Mouse (Mus musculus): Measurements from ENCODE around the gene Chmp3. TPM values are rescaled to one million over a fixed set of nuclear protein-coding genes. Genes with fewer than 3 reads are reported as not detected.

Chmp3 gene
- total RNA-seq (2021) = 10 to 100 TPM; 53.4 to 61.3 TPM
- long read RNA-seq, experiment 1, transcript Chmp3-201 (6 exons, 2,654 nt) = major isoform, 36 of 46 reads
- long read RNA-seq, experiment 1, partial matches to known transcripts = 0 of 46 reads
- long read RNA-seq, experiment 1, other reads (novel, unspliced or antisense) = 7 of 46 reads
- long read RNA-seq, experiment 2, transcript Chmp3-201 (6 exons, 2,654 nt) = major isoform, 34 of 45 reads
- long read RNA-seq, experiment 2, partial matches to known transcripts = 1 of 45 reads
- long read RNA-seq, experiment 2, other reads (novel, unspliced or antisense) = 9 of 45 reads

DNA sequence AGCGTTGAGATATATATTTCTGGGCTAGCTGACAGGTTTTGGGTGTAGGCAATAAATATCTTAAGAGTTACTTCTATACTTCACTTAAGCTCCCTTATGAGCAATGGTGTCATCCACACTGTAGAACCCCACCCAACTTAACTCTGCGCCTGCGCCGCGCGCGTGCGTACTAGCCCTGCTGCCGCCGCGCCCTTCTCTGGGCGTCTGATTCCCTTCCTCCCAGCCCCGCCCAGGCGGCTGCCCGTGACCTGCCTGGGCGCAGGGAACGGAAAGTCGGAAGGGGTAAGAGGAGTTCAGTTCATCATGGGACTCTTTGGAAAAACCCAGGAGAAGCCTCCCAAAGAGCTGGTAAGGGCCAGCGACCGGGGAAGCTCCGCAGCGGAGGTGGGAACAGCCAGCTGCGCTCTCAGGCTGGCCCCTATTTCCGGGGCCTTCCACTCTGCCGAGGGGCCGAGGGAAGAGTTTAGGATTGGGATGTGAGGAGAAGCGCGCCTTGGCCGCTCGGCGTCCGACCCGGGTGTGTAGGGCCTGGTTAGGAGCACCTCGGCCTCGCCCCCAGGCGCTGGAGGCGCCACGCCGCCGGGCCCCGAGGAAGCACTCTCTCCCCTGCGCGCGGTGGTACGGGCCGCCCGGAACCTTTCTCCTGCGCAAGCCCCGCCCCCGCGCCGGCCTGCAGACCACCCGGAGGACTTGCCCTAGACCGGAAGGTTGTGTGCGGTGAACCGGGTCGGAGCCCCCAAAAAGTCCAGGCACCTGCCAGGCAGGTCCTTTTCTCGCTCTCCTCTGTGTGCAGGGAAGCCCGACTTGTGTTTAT, at the start of gene Chmp3:
Gene Chmp3 (plus strand): TSS at position 112 of the 814 bp plus-strand sequence.
- DNase-seq (ENCODE audit: low spot score in 2 of 2) = peak; percentile 95 to 96

DNA sequence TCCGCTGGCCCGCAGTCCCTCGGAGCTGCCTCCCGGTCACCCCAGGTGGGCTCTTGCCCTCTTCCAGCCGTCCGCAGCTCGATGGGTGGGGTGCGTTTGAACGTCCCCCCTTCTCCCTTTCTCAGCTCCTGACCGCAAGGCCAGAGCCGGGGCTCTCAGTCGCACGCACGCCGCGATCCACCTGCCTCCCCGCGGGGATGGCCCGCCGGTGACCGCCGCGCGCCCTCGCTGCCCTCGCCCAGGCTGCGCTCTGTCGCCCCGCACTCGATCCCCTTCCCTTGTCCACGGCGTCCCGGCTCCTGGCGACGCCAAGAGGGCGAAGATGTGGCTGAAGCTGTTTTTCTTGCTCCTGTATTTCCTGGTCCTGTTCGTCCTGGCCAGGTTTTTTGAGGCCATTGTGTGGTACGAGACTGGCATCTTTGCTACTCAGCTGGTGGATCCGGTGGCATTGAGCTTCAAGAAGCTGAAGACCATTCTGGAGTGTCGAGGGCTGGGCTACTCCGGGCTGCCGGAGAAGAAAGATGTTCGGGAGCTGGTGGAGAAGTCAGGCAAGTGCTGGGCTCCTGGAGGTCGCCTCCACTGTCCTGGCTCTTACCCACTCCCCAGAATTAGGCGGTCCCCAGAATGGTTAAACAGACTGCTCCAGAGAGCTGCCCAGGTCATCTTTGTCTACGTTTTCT, 49.1 kb upstream of the Chmp3 start:
- DNase-seq (ENCODE audit: low spot score in 2 of 2) = peak; percentile 55 to 58

DNA sequence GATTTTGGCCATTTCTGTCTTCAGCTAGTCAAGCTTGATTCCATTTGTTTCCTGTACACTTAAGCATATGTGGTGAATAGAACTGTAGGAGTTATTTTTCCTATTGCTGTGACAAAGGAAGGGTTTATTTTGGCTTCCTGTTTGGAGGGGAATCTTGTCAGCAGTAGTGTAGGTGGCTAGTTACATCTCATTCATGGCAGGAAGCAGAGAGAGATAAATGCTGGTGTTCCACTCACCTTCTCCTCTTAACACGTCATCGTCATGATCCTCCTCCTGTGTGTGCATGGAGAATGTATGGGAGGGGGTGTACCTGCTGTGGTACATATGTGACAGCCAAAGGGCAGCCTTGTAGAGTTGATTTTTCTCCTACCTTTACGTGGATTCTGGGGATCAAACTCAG, 43.0 kb upstream of the Chmp3 start:
- no peak for DNase-seq (ENCODE audit: low spot score in 2 of 2)

DNA sequence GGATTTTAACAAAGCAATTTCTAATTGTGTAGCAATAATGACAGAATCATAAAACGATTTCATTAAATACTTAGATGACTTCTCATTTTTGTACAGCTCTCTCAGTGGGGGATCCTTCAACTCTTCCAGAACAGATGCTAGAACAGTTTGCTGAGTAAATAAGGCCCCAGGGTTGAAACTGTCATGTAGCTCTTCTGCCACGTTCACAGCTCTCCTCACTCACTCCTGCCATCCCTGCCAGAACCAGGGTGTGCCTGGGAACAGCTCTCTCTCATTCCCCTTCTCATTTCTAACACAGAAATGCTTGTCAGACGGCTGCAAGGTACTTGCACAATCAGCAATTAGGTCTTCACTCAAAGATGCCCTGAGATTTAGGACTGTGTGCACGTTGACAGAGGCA, 40.6 kb upstream of the Chmp3 start:
- DNase-seq (ENCODE audit: low spot score in 2 of 2) = no peak

DNA sequence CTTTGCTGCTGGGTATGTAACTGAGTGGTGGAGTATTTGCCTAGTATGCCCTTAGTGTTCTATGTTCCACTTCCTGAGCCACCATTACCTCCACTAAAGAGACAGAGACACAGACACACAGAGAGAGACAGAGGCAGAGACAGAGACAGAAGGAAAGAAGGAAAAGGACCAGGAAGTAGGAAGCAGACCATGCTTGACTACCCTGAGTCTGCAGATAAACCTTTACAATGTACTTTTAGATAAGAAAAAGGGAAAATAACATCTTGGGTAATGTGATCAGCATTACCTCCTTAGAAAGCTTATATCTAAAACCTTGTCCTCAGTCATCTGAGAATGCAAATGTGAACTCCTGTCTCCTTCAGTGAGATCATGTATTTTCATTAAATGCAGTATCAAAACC, 39.9 kb upstream of the Chmp3 start:
- DNase-seq (ENCODE audit: low spot score in 2 of 2) = no peak

DNA sequence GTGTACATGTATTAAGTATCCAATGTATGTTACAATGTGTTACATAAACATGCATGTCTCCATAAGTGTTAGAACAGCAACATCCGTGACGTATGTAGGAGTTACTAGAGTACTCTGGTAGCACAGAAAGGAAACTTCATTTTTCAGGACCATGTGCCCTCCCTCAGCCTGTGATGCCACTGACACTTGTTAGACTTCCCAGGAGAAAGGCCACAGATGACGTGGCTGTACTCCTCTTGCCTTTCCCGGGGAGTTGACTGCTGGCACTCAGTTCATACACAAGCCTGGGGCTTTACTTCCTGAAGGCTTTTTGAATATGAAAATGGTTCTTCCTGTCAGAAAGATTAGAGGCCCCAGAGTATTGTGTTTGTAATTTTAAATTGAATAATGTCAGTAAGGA, 39.5 kb upstream of the Chmp3 start:
- DNase-seq (ENCODE audit: low spot score in 2 of 2) = no peak

DNA sequence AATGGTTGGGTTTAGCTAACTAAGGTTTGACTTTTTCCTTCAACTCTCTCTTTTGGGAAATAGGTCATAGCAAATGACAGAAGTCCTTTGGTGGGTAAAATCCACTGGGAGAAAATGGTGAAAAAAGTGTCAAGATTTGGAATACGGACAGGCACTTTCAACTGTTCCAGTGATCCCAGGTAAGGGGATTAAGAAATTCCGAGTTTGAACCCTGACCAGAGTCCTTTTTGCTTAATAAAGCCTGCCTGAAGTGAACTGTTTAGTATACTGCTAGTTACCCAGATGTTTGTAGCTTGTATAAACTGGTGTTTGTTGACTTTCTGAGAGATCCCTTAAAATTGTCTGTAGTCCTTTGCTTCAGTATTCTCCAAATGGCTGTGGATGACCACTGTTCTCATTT, 37.9 kb upstream of the Chmp3 start:
- no peak for DNase-seq (ENCODE audit: low spot score in 2 of 2)

DNA sequence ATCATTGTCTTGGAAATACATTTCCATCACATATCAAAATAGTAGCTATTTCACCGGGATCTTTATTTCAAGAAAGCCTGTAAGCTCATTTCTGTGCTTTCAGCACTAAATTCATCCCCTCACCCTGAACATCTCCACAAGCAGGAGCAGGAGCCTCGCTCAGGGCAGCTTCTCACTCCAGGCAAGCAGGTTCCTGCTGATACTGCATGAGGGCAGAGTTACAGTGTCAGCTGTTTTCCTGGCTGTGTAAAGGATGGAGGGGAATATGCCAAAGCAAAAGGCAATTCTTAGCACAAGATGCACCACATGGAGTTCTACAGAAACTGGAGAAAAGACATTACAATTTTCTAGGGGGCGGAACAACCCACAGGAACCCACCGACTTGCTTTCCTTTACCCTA, 24.1 kb upstream of the Chmp3 start:
- no peak for DNase-seq (ENCODE audit: low spot score in 2 of 2)

DNA sequence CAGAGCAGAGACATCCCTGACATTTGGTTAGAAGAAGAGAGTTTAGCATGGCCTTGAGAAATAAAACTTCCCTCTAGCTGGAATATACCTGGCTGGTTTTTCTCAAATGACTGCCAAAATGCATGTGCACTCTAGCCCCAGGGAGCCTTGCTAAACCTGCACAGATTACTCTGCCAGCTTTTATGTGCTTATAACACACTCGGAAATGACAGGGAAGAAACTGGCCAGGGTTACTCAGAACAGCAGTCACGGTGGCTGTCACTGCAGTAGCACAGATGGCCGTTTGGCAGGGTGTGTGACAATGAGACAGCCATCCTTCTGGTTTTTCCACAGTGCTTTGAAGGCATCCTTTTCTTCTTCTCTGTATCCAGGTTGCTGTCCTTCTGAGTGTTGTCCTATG, 18.0 kb upstream of the Chmp3 start:
- DNase-seq (ENCODE audit: low spot score in 2 of 2) = no peak

DNA sequence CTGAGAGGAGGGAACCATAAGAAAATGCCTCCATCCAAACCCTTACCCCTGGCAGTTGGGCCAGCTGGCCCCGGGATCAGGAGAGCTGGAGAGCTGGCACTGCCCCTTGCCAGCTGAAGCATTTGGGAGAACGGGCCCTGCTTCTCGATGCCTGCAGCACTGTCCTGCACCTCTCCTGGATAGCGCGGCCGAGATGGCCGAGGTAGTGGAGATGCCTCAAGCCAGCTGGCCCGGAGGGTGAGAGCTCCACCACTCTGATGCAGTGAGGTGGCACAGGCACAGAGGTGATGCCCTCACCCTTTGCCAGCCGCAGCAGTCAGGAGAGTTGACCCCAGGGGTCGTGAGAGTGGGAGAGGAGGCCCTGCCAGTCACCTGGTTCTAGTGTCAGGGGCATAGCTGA, 16.5 kb upstream of the Chmp3 start:
- DNase-seq (ENCODE audit: low spot score in 2 of 2) = no peak

DNA sequence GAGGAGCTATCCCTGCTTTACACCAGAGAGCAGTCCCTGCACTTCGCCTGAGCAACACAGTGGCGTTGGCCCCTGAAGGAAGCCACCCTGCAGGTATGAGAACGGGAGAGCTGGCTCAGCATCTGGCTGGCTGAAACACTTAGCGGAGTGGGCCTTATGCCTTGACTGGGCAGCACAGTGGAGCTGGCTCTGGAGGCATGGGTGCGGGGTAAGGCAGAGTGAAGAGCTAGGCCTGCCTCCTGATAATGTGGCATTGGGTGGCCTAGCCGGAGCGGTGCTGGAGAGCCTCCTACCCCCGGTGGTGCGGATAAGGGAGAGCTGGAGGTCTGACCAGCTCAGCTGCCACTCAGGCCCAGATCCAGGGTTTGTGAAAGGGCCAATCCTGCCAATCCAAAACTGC, 15.8 kb upstream of the Chmp3 start:
- no peak for DNase-seq (ENCODE audit: low spot score in 2 of 2)

DNA sequence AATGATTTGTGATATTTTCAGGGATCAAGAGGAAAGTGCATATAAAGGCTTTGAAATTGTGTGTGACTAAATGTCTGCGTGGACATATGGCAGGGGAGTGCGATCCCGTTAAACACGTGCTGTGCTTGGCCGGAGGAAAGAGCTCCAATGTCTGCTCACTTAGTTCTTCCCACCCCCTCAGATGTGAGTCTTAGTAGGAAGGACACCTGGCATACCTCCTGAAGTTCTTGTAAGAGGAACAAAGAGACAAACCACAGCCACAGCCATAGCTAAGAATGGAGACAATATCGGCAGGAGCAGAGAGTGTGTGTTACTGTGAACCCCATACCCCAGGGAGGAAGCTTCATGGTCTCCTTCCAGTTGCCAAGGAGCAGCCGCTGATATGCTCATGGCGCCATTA, 13.4 kb upstream of the Chmp3 start:
- no peak for DNase-seq (ENCODE audit: low spot score in 2 of 2)

DNA sequence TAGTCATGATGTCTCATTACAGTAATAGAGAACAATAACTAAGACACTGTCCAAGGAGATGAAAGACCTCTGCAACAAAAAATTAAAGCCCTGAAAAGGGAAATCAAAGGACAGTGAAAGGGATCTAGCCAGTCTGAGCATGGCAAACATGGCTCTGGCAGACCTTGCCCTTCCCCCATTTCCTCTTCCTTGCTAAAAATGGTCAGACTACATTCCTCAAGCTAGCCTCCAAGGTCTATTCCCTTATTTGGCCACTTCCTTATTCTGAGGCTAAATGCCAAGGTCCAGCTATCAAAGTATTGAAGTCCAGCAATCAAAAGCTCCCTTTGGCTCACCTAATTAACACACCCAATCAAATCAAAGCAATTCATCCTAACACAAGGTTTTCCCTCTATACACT, 6.3 kb upstream of the Chmp3 start:
- DNase-seq (ENCODE audit: low spot score in 2 of 2) = no peak

DNA sequence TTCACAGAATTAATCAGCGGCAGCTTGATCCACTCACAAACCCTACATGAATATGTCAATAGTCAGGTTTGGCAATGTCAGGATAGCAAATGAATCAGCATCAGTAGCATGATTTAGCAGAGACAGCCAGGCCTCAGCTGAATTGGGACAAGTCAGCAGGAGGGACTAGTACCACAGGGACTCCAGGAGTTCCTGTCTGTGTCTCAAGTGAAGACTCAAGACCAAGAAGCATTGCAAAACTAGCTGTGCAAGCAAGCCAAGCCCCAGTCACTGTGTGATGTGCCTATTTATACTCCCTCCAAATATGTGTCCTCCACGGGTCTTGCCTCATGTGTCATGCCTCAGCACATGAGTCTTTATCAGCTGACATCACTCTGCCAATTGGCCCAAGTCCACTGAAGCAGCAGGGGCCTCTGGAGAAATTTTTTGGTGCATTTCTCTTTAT, 11.9 kb downstream of the Chmp3 start:
- DNase-seq (ENCODE audit: low spot score in 2 of 2) = no peak

DNA sequence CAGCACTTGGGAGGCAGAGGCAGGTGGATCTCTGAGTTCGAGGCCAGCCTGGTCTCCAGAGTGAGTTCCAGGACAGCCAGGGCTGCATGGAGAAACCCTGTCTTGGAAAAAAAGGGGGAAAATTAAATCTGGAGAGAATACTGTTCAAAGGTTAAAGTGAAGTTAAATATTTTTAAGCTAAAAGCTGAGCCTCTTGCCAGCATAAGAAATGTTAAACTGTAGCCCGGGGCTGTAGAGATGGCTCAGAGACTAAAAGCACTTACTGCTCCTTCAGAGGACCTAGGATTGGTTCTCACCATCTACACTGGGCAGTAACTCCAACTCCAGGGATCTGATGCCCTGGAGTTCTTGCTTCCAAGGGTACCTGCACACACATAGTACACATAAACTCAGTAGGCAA, 13.2 kb downstream of the Chmp3 start:
- no peak for DNase-seq (ENCODE audit: low spot score in 2 of 2)

DNA sequence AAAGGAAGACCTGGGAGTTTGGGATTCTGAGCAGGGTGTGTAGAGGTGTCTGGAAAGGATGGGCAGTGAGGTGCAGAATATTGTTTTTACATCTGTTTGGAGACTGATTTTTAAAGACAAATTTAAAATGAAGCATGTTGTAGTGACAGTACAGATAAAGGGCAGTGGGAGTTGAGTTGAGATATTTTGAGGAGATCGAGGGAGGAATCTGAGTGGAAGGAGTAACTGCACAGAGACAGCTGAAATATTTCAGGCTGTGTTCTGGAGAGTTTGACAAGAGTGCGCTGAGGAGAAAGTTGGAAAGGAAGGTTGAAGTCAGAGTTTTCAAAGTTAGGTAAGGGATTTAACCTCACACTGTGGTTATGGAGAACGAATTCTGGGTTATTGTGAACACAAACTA, 25.0 kb downstream of the Chmp3 start:
- DNase-seq (ENCODE audit: low spot score in 2 of 2) = no peak

DNA sequence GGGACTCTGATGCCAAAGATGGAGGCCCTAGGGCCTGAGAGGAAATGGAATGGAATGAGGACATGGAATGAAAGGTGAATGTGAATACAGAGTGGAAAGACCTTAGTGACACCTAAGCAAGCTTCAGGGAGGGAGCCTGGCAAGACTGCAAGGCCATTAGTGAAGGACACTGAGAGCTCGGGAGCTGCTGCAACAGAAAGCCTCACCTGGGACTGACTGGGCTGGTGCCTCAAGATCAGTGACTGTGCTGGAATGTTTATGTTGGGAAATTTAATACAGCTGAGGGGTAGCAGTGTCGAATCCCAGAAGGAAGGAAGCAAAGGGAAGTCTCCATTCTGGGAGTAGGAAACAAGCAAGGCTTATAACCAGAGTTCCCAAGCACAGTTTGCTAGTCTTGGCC, 25.4 kb downstream of the Chmp3 start:
- no peak for DNase-seq (ENCODE audit: low spot score in 2 of 2)

DNA sequence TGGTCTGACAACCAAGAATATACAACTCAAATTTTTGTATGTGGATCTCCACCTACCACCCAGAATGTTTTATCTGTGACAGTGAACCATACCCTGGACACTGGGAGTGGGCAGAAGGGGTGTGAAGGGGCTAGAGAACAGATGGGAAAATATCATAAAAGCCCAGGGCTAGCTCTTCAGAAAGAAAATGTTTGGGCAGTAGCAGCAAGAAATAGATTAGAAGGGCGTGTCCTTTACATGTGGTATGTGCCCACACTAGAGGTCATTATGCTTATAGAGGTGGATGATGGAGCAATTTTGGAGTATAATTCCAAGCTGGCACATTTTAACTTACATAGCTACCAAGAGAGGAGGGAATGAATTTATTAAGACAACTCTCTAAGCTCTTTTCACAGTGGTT, 31.8 kb downstream of the Chmp3 start:
- DNase-seq (ENCODE audit: low spot score in 2 of 2) = no peak

DNA sequence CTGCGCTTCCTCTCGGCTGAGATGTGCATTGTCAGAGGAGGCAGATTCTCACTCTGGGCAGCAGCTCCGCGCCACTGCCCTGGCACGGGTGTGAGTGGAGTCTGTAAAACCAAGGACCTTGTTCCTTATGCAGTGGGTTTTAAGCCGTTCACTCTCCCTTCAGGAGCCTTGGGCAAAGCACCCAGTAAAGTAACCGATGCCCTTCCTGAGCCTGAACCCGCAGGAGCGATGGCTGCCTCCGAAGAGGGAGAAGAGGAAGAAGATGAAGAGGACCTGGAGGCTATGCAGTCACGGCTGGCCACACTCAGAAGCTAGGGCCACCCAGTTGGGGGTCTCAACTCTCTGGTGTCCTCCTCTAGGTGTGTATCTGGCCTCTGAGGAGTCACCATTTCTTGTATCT, 35.9 kb downstream of the Chmp3 start:
- no peak for DNase-seq (ENCODE audit: low spot score in 2 of 2)

DNA sequence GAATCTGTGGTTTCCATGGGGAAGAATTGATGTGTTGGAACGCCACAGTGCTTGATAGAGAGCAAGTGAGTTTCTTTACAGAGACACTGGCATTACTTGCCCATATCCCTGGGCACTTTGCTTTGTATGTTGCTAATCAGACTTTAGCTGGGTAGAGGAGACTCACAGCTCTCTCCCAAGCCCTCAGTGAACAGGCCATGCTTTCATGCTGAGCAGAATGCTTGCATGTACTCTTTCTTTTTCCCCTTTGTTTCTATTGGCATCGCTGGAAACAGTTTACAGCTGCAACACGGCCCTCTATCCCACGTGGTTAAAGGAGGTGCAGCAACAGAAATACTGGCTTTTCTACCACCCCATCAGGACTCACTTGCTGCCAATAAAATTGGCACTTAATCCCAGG, 39.6 kb downstream of the Chmp3 start:
- DNase-seq (ENCODE audit: low spot score in 2 of 2) = no peak

DNA sequence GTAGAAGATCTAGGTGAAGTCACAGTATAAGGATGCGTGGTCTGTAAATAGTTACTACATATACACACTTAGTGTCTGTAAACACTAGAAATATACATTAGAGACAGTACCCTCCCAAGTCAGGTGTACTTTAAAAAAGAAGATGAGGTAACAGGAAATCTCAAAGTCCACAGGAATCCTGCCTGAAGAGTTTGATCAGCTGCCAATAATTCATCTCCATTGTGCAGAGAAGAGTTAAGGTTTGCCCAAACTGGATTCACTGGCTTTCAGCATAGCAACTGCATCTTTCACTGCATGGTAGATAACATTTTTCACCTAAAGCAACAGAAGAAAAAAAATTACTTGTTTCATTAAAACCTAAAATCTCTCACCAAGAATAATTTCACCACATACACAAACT, 45.8 kb downstream of the Chmp3 start:
- no peak for DNase-seq (ENCODE audit: low spot score in 2 of 2)

DNA sequence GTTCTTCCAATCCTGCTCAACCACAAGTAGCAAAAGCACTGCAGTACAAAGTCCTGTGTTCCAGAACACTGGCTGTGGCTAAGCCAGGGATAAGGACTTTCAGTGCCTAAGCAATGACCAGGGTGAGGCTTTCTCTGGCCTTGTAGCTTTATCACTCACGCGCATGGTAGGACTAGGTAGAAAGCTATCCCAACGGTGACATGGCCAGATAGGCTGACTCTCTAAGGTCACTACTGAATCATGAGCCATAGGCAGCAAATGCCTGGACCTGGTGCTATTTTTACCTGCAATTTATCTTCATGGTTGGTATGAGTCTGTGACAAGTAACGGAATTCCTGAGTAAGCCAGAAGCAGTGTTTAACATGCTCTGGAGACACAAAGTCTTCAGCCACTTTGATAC, 46.6 kb downstream of the Chmp3 start:
- no peak for DNase-seq (ENCODE audit: low spot score in 2 of 2)
